Comparison of ENCODE assay signal across 26 mouse cellular contexts in the genomic region with DNA sequence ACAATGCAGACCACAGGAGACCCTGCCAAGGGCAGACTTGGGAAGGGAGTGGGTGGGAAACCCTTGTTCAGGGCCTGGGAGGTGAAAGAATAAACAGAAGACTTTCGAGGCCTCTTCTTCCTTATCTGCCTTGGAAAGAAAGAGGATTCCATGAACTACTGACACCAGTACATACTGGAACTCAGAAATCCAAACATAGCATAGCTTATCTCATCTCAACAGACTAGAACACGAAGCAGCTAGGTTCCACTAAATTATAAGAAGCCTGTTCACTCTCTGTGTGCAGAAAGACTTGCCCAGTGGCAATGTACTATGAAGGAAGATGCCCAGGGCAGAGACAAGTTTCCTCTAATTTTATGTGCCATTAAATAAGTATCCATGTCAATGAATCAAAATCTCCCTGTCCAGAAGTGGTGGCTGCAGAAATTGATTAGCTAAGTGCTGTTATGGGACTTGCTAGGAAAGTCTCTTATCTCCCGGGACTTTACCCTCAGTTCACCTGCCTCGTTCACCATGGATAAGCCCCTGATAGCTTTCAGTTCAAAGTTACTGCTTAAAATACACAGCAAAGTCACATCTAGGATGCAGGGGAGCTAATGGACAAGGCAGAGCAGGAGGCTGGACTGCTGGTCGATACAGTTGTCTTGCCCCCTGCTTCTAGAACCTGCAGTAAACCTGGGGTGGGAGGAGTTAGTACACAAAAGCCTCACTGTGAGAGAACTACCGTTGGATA. TPM values are rescaled to one million over a fixed set of nuclear protein-coding genes. Genes with fewer than 3 reads are reported as not detected.
DNase-seq lines count a peak whose midpoint lies in the region; ATAC-seq and TF ChIP-seq lines count a peak whose summit lies in the region.
"Had no signal": no experiment of that assay in that cellular context is flagged by ENCODE, and none has a peak within 500 bp of the region (broad histone marks: within the 10 kb centered on the region; RNA-seq: fewer than 3 reads in every experiment).

No protein-coding gene starts in this region.

- H3K9ac ChIP-seq in liver, adult 2 months (ENCODE audit: low read depth, low read length) = peak overlapping the region; percentile 8; the same call in 1 of the 2 replicates
- no peak overlapping the region for H3K9ac ChIP-seq in intestine, embryonic 16.5 days (ENCODE audit: low read depth, low read length)
- no peak overlapping the region for H3K9ac ChIP-seq in liver, embryonic 16.5 days (ENCODE audit: low read depth, low read length)
- H3K9ac ChIP-seq: embryonic facial prominence, embryonic 13.5 days; hindbrain, embryonic 12.5 days; limb, embryonic 13.5 days; lung, embryonic 15.5 days; neural tube, embryonic 13.5 days had no signal

- DNase-seq in liver, adult 2 months (ENCODE audit: extremely low read depth, low read depth, low spot score) = peak; percentile 40
- DNase-seq in liver = no peak
- DNase-seq in yolk sac, embryonic 10.5 days (ENCODE audit: low spot score) = peak; percentile 56
- DNase-seq in frontal cortex, adult 2 months (ENCODE audit: extremely low spot score in 1 of 2, low spot score in 1 of 2) = no peak
- no peak for DNase-seq in cerebellum, adult 9-11 months
- DNase-seq: adrenal gland, postnatal 25 days; cerebellum, adult 11 months; cerebellum, postnatal 10 days; gastrocnemius, postnatal 36 days; kidney, adult 8-10 months; kidney, postnatal 10 days; layer of hippocampus, postnatal 36 days; lung, postnatal 4 days; right cerebral cortex, adult 18-20 months; right cerebral cortex, postnatal 4 days had no signal

- no peaks in the 10 kb centered on the region for H3K36me3 ChIP-seq in liver, adult 2 months (ENCODE audit: control insufficient read depth, insufficient read depth, low read length)
- H3K36me3 ChIP-seq in intestine, embryonic 16.5 days (ENCODE audit: control insufficient read depth, insufficient read depth, low read length) = no peaks in the 10 kb centered on the region
- H3K36me3 ChIP-seq in liver, embryonic 16.5 days (ENCODE audit: control insufficient read depth, insufficient read depth) = no peaks in the 10 kb centered on the region
- H3K36me3 ChIP-seq: embryonic facial prominence, embryonic 13.5 days; hindbrain, embryonic 12.5 days; limb, embryonic 13.5 days; lung, embryonic 15.5 days; neural tube, embryonic 13.5 days had no signal

- no peaks in the 10 kb centered on the region for H3K27me3 ChIP-seq in liver, adult 2 months (ENCODE audit: control insufficient read depth, insufficient read depth, low read length)
- no peaks in the 10 kb centered on the region for H3K27me3 ChIP-seq in intestine, embryonic 16.5 days (replicated peaks; ENCODE audit: control insufficient read depth, insufficient read depth, low read length)
- H3K27me3 ChIP-seq in liver, embryonic 16.5 days (ENCODE audit: control insufficient read depth, insufficient read depth, low read depth, low read length) = no peaks in the 10 kb centered on the region
- H3K27me3 ChIP-seq: embryonic facial prominence, embryonic 13.5 days; hindbrain, embryonic 12.5 days; limb, embryonic 13.5 days; lung, embryonic 15.5 days; neural tube, embryonic 13.5 days had no signal

- no peaks in the 10 kb centered on the region for H3K79me2 ChIP-seq in liver, adult 2 months (ENCODE audit: control insufficient read depth, insufficient read depth, low read length)

- peak overlapping the region; percentile 48 for H3K27ac ChIP-seq in liver, adult 2 months (replicated peaks; ENCODE audit: insufficient read depth, low read depth, low read length)
- H3K27ac ChIP-seq in intestine, embryonic 16.5 days (ENCODE audit: low read length) = peak overlapping the region; percentile 62
- no peak overlapping the region for H3K27ac ChIP-seq in liver, embryonic 16.5 days (ENCODE audit: low read length)
- H3K27ac ChIP-seq: embryonic facial prominence, embryonic 13.5 days; hindbrain, embryonic 12.5 days; limb, embryonic 13.5 days; lung, embryonic 15.5 days; neural tube, embryonic 13.5 days had no signal

- H3K4me1 ChIP-seq in liver, adult 2 months (ENCODE audit: control insufficient read depth, insufficient read depth, low read length) = peaks cover 9% of the 10 kb centered on the region
- peaks cover 15% of the 10 kb centered on the region for H3K4me1 ChIP-seq in intestine, embryonic 16.5 days (ENCODE audit: control insufficient read depth, insufficient read depth, low read length)
- H3K4me1 ChIP-seq in liver, embryonic 16.5 days (ENCODE audit: control insufficient read depth, low read depth, low read length) = no peaks in the 10 kb centered on the region
- H3K4me1 ChIP-seq: embryonic facial prominence, embryonic 13.5 days; hindbrain, embryonic 12.5 days; neural tube, embryonic 13.5 days had no signal

- peak; percentile 88 for ATAC-seq in intestine, embryonic 16.5 days
- 0 out of 2 replicates have a peak, but pooled peaks have one; percentile 48 for ATAC-seq in liver, embryonic 16.5 days (ENCODE audit: low read depth)
- ATAC-seq: CD4-positive, CD25-positive, alpha-beta regulatory T cell, adult 4 months; midbrain, embryonic 16.5 days had no signal

- TF ChIP-seq POLR2A in liver, adult 2 months (IDR thresholded peaks at IDR 0.05; ENCODE audit: extremely low read depth, insufficient read depth, low read length) = no peak

- H3K4me3 ChIP-seq in liver, adult 2 months (ENCODE audit: insufficient read depth, low read depth, low read length) = no peak overlapping the region
- no peak overlapping the region for H3K4me3 ChIP-seq in intestine, embryonic 16.5 days (ENCODE audit: low read length)
- H3K4me3 ChIP-seq in liver, embryonic 16.5 days (ENCODE audit: low read depth, low read length) = no peak overlapping the region
- H3K4me3 ChIP-seq: embryonic facial prominence, embryonic 13.5 days; hindbrain, embryonic 12.5 days; limb, embryonic 13.5 days; lung, embryonic 15.5 days; myocyte; neural tube, embryonic 13.5 days had no signal

- WGBS in liver, adult 2 months = 14% methylated on average over 6 of the region's 6 CpGs
- 32% methylated on average over 6 of the region's 6 CpGs for WGBS in intestine, embryonic 16.5 days
- WGBS in liver, embryonic 16.5 days (ENCODE audit: insufficient replicate concordance) = 20% methylated on average over 6 of the region's 6 CpGs

- TF ChIP-seq CTCF in liver, adult 2 months (IDR thresholded peaks at IDR 0.05; ENCODE audit: low read depth, low read length) = no peak

- H3K4me2 ChIP-seq in intestine, embryonic 16.5 days (ENCODE audit: low read depth, low read length) = peak overlapping the region; percentile 6; the same call in 1 of the 2 replicates
- no peak overlapping the region for H3K4me2 ChIP-seq in liver, embryonic 16.5 days (ENCODE audit: low read depth, low read length)
- H3K4me2 ChIP-seq: embryonic facial prominence, embryonic 13.5 days; hindbrain, embryonic 12.5 days; limb, embryonic 13.5 days; lung, embryonic 15.5 days; neural tube, embryonic 13.5 days had no signal

- no peaks in the 10 kb centered on the region for H3K9me3 ChIP-seq in intestine, embryonic 16.5 days (ENCODE audit: control insufficient read depth, low read length)
- H3K9me3 ChIP-seq in liver, embryonic 16.5 days (replicated peaks; ENCODE audit: control insufficient read depth, low read length) = no peaks in the 10 kb centered on the region
- H3K9me3 ChIP-seq: embryonic facial prominence, embryonic 13.5 days; hindbrain, embryonic 12.5 days; limb, embryonic 13.5 days; lung, embryonic 15.5 days; neural tube, embryonic 13.5 days had no signal

RNA-seq across cellular contexts. Expression of a gene that starts 42.8 kb away (rescaled TPM):
- total RNA-seq in liver, adult 2 months (2014; rRNA removed) = 12.4 and 17.9 TPM in 2 replicates
- polyA plus RNA-seq in liver, adult 2 months (2012; rRNA removed) = 3.4 and 8.0 TPM in 2 replicates
- 14.2 and 16.1 TPM in 2 replicates for polyA plus RNA-seq in intestine, embryonic 16.5 days (2015; fragmentation: Nextera tagmentation; extraction: Ambion mirVana)
- polyA plus RNA-seq in liver, embryonic 16.5 days (2015; fragmentation: Nextera tagmentation; extraction: Ambion mirVana) = 1.8 and 2.4 TPM in 2 replicates
- 0.13 and 0.20 TPM in 2 replicates for polyA plus RNA-seq in frontal cortex, adult 2 months (2012; rRNA removed)
- total RNA-seq: gastrocnemius, adult 18-20 months; gastrocnemius, postnatal 36 days; layer of hippocampus, postnatal 36 days had no signal
- polyA plus RNA-seq: CD4-positive, CD25-positive, alpha-beta regulatory T cell, adult 4 months; embryonic facial prominence, embryonic 13.5 days; myocyte had no signal

Comparison
In these comparisons a context has a peak if more than half of its experiments do, and no peak if none do; other contexts are left out.
1. DNase-seq: peak in liver, adult 2 months (single experiment) and yolk sac, embryonic 10.5 days (single experiment); none in liver (single experiment), frontal cortex, adult 2 months (0 of 2) and cerebellum, adult 9-11 months (single experiment).